Mouse (Mus musculus) heart, embryonic 15.5 days (tissue): Measurements from ENCODE around the gene Wdfy2. TPM values are rescaled to one million over a fixed set of nuclear protein-coding genes. Genes with fewer than 3 reads are reported as not detected.
A peak's percentile ranks its signal among the peaks of the same experiment; 100 is the strongest.

Experiments
- ATAC-seq: fragments of 200-750 bp; cut with Nextera tagmentation; replicated peaks from 2 replicates; pipeline ENCODE4 v1.8.0; 2017; ENCODE audit warnings: low read depth, moderate TSS enrichment; ENCODE audit not compliant: insufficient number of reproducible peaks, insufficient read depth, low FRiP score
- H3K27ac ChIP-seq: fragments of 300-500 bp; sonication (generic); 2 replicates; pipeline ENCODE4 v1.5.1; 2015; ENCODE audit warnings: mild to moderate bottlenecking, inconsistent platforms
- H3K27me3 ChIP-seq: fragments of 300-500 bp; sonication (generic); 2 replicates; pipeline ENCODE4 v1.6.1; 2015; ENCODE audit warnings: inconsistent platforms
- H3K36me3 ChIP-seq: fragments of 300-500 bp; sonication (generic); 2 replicates; pipeline ENCODE4 v1.6.1; 2015; ENCODE audit warnings: mild to moderate bottlenecking, inconsistent platforms
- H3K4me1 ChIP-seq: fragments of 300-500 bp; sonication (generic); replicated peaks from 2 replicates; pipeline ENCODE4 v1.6.1; 2015; ENCODE audit warnings: inconsistent platforms
- H3K4me2 ChIP-seq: fragments of 300-500 bp; sonication (generic); 2 replicates; pipeline ENCODE4 v1.6.1; 2015; ENCODE audit warnings: inconsistent platforms, mild to moderate bottlenecking, moderate library complexity
- H3K4me3 ChIP-seq: fragments of 300-500 bp; sonication (generic); 2 replicates; pipeline ENCODE4 v1.5.1; 2015; ENCODE audit warnings: mild to moderate bottlenecking, inconsistent platforms
- H3K9ac ChIP-seq: fragments of 300-500 bp; sonication (generic); 2 replicates; pipeline ENCODE4 v1.6.1; 2015; ENCODE audit warnings: mild to moderate bottlenecking, inconsistent platforms
- H3K9me3 ChIP-seq: fragments of 300-500 bp; sonication (generic); replicated peaks from 2 replicates; pipeline ENCODE4 v1.6.1; 2016; ENCODE audit warnings: inconsistent platforms
- WGBS: fragments of 180-500 bp; shearing (Covaris S2); methylation state at CpG from one replicate; pipeline ENCODE4 v1.1.7; 2015; ENCODE audit warnings: mixed read lengths; 5-methylcytosine and 5-hydroxymethylcytosine counted together
- polyA plus RNA-seq: library from polyadenylated mRNA; unstranded; fragments of >200 nt; fragmentation: Nextera tagmentation; extraction: Ambion mirVana; gene quantifications from 2 replicates; pipeline ENCODE4 v1.2.1, GENCODE M21; 2015

Gene Wdfy2
- polyA plus RNA-seq, 1 experiment from 2014 or later: 3.0 TPM

GRCm38 (mm10) chr14:62844226-62844625, 6.7 kb downstream of the Wdfy2 start:
- Histone ChIP-seq H3K4me2 (0 out of 2 replicates have a peak overlapping the region, but pooled peaks have one; percentile 11), H3K9ac (no peak overlapping the region), H3K4me3 (no peak overlapping the region), H3K36me3 (no peaks in the 10 kb centered on the region; the same call in 1 of the 2 replicates), H3K27me3 (no peaks in the 10 kb centered on the region), H3K4me1 (peaks cover 41% of the 10 kb centered on the region), H3K27ac (peak overlapping the region; percentile 79), H3K9me3 (peaks cover 4% of the 10 kb centered on the region; the same call in 1 of the 2 replicates)
- 47% methylated on average over 8 of the region's 8 CpGs for WGBS
- ATAC-seq: no peak

DNA sequence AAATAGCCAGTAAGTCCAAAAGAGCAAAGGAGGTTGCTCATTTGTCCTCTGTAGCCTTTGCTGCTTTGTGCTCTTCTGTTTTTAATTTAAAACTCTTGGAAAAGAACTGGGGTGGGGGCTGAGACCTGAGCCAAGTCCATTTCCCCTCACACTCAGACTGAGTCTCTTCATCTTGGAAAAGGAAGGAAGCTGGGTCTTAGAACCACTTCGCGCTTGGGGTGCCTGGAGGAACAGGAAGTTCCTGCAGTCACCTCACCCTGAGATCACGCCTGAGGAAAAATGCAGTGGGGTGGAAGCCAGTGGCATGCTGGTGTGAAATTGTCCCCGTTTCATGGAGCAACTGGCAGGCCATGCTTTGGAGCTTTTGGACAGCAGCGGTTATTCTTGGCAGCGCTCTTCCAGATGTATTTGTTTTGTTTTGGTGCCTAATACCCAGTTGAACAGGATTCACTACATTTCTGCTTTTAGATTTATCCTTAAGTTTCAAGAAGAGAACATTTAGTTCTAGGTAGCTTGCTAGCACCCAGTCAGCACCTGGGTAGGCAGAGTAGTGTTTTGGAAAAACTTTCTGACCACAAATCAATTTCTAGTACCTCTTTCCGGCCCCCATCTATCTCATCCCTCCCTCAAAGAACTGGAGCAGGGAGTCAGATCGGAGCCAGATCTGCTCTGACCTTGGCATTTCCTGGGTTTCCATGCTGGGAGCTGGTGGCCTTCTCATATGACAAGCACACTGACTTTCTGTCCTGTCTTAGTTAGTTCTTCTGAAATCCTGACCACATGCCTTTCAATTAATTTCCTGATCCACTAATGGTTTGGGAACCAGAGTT, 7.7 kb downstream of the Wdfy2 start:
- peak overlapping the region; percentile 79 for H3K27ac ChIP-seq
- H3K27me3 ChIP-seq: no peaks in the 10 kb centered on the region
- H3K4me3 ChIP-seq: no peak overlapping the region
- peak; percentile 64 for ATAC-seq
- WGBS: 39% methylated on average over 8 of the region's 8 CpGs
- H3K9me3 ChIP-seq: peaks cover 4% of the 10 kb centered on the region; the same call in 1 of the 2 replicates
- no peaks in the 10 kb centered on the region; the same call in 1 of the 2 replicates for H3K36me3 ChIP-seq
- peak overlapping the region; percentile 28 for H3K4me2 ChIP-seq
- H3K9ac ChIP-seq: no peak overlapping the region
- peaks cover 38% of the 10 kb centered on the region for H3K4me1 ChIP-seq

- Histone ChIP-seq H3K27ac (no peak overlapping the region), H3K9me3 (peaks cover 4% of the 10 kb centered on the region; the same call in 1 of the 2 replicates), H3K4me3 (no peak overlapping the region), H3K4me2 (no peak overlapping the region), H3K27me3 (no peaks in the 10 kb centered on the region), H3K36me3 (no peaks in the 10 kb centered on the region), H3K4me1 (peaks cover 20% of the 10 kb centered on the region), H3K9ac (no peak overlapping the region)
- WGBS: 55% methylated on average over 6 of the region's 6 CpGs
- ATAC-seq: no peak
Observed at GRCm38 (mm10) chr14:62850980-62851379, 13.5 kb downstream of the Wdfy2 start.

GRCm38 (mm10) chr14:62852840-62853239, 15.4 kb downstream of the Wdfy2 start:
- peaks cover 4% of the 10 kb centered on the region; the same call in 1 of the 2 replicates for H3K9me3 ChIP-seq
- no peaks in the 10 kb centered on the region for H3K36me3 ChIP-seq
- no peak for ATAC-seq
- peaks cover 22% of the 10 kb centered on the region for H3K4me1 ChIP-seq
- no peak overlapping the region for H3K9ac ChIP-seq
- no peak overlapping the region for H3K27ac ChIP-seq
- H3K4me3 ChIP-seq: no peak overlapping the region
- no peak overlapping the region for H3K4me2 ChIP-seq
- no peaks in the 10 kb centered on the region for H3K27me3 ChIP-seq
- 61% methylated on average over 3 of the region's 3 CpGs for WGBS

DNA sequence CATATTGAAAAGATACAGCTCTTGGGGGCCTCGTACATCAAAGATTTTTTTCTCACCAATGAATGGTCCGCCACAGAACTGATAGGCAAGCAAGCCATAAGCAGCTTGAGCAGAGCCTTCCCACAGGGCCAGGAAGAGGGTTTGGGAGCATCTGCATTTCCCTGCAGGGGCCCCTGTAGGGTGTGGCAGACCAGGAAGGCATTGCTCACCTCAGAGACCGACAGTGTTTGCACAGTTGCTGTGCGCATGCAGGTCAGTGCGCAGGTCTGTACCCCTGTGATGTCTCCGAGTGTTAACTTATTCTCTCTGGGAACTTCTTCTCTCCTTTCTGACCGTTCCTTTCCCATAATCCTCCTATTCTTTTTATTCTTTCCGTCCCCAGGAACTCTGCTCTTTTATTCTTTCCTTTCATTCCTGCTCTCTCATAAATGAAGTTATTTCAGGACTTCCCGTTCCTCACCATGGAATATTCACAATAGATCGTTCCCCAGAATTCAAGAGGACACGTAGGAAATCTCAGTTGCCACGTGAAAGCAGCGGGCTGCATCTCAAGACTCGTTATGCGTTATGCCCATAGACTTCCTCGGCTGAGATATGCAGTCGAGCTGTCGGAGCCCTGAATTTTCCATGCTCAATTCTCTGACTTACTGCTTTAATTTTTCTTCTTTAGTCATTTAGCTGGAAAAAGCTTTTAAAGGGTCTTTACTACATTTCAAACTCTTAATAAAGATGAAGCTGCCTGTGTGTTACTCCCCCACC, 17.8 kb downstream of the Wdfy2 start:
- Histone ChIP-seq H3K4me3 (no peak overlapping the region), H3K27me3 (no peaks in the 10 kb centered on the region), H3K4me1 (peaks cover 22% of the 10 kb centered on the region), H3K9ac (no peak overlapping the region), H3K27ac (peak overlapping the region; percentile 41; the same call in 1 of the 2 replicates), H3K4me2 (peak overlapping the region; percentile 0; the same call in 1 of the 2 replicates), H3K9me3 (no peaks in the 10 kb centered on the region), H3K36me3 (no peaks in the 10 kb centered on the region)
- ATAC-seq: no peak
- 68% methylated on average over 18 of the region's 18 CpGs for WGBS

DNA sequence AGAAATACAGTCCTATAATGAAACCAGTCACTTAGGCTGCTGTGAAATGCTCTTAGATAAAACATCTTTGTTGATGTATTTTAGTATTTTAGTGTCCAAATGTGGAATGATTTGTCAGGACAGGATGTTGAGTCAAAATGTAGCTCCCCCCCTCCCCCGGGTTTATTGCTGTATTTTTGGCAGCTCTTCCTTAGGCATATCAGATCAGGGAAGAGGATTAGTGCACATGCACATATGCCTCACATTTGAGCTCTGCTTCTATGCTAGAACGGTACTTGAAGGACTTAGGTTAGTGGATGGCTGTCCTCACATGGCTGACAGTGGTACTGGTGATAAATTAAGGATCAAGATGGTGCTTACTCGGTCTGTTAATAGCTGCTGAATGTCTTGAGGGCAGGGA, 18.4 kb downstream of the Wdfy2 start:
- Histone ChIP-seq H3K9me3 (no peaks in the 10 kb centered on the region), H3K4me2 (0 out of 2 replicates have a peak overlapping the region, but pooled peaks have one; percentile 0), H3K4me1 (peaks cover 21% of the 10 kb centered on the region), H3K9ac (no peak overlapping the region), H3K36me3 (no peaks in the 10 kb centered on the region), H3K27ac (peak overlapping the region; percentile 41; the same call in 1 of the 2 replicates), H3K27me3 (no peaks in the 10 kb centered on the region), H3K4me3 (no peak overlapping the region)
- 37% methylated on average over 3 of the region's 3 CpGs for WGBS
- ATAC-seq: no peak

DNA sequence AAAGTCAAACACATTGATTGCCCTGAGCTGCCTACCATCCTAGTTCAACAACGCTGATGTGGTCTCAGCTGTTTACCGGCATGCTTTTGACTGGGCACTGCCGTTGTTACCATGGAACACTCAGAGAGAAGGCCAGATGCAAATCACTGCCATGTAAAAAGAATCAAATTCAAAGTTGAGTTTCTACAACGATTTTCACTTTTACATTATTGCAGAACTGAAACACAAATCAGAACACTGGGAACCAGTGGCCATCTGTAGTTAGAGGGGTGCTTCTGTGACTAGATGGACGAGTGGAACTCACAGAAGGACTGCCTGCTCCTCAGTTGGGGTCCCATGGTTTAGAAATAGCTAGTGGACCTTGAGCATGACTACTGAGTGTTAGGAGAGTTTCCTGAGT, 19.0 kb downstream of the Wdfy2 start:
- no peak overlapping the region for H3K4me2 ChIP-seq
- ATAC-seq: no peak
- 89% methylated on average over 5 of the region's 5 CpGs for WGBS

DNA sequence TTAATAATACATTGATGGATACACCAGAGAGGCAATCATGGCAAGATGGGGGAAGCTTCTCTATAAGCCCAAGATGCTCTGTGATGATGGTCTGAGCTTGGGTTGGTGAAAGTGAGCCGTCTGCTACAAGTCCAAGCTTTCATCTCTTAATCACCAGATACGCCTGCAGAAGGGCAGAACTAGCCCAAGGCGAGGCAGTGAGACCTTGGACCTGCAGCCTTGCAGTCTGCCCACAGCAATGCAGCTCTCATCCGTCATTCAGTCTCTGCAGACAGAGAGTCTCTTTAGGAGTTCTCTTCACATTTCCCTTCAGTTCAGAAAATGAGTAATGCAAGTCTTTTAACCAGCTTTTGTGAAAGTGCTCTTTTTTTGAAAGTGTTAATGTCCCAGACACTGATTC, 20.4 kb downstream of the Wdfy2 start:
- H3K36me3 ChIP-seq: no peaks in the 10 kb centered on the region
- H3K4me3 ChIP-seq: no peak overlapping the region
- no peak for ATAC-seq
- H3K27me3 ChIP-seq: no peaks in the 10 kb centered on the region
- H3K4me1 ChIP-seq: peaks cover 13% of the 10 kb centered on the region
- no peak overlapping the region for H3K27ac ChIP-seq
- H3K9ac ChIP-seq: no peak overlapping the region
- no peaks in the 10 kb centered on the region for H3K9me3 ChIP-seq
- 68% methylated on average over 4 of the region's 4 CpGs for WGBS
- H3K4me2 ChIP-seq: no peak overlapping the region

More for the DNA sequence above, 19.0 kb downstream of the Wdfy2 start:
- H3K9ac ChIP-seq: no peak overlapping the region
- H3K4me1 ChIP-seq: peaks cover 16% of the 10 kb centered on the region
- H3K36me3 ChIP-seq: no peaks in the 10 kb centered on the region
- no peak overlapping the region for H3K27ac ChIP-seq
- no peaks in the 10 kb centered on the region for H3K9me3 ChIP-seq
- H3K4me3 ChIP-seq: no peak overlapping the region
- H3K27me3 ChIP-seq: no peaks in the 10 kb centered on the region

GRCm38 (mm10) chr14:62858311-62858710, 20.8 kb downstream of the Wdfy2 start:
- H3K4me3 ChIP-seq: no peak overlapping the region
- H3K9me3 ChIP-seq: no peaks in the 10 kb centered on the region
- 78% methylated on average over 3 of the region's 3 CpGs for WGBS
- H3K9ac ChIP-seq: no peak overlapping the region
- H3K27me3 ChIP-seq: no peaks in the 10 kb centered on the region
- H3K36me3 ChIP-seq: no peaks in the 10 kb centered on the region
- H3K27ac ChIP-seq: no peak overlapping the region
- no peak overlapping the region for H3K4me2 ChIP-seq
- H3K4me1 ChIP-seq: peaks cover 13% of the 10 kb centered on the region
- ATAC-seq: no peak

DNA sequence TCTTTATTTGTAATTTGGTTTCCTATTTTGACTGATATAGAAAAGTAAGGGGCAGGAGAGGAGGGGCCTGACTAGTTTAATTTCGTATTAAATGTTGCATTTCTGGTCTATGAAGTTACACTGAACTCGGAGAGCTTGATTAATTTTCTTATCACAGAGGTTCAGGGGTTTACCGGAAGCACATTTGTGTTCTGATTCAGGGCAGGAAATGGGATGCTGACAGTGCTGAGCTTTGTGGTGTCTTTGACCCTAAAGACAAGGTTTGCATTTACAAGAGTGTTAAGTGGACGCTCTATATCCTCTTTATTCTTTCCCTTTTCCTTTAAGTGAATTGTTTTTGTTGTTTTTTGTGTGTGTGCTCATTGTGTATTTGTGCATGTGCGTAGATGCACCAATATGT, 25.1 kb downstream of the Wdfy2 start:
- ATAC-seq: no peak
- Histone ChIP-seq H3K27me3 (no peaks in the 10 kb centered on the region), H3K4me1 (peaks cover 7% of the 10 kb centered on the region; the same call in 1 of the 2 replicates), H3K4me3 (no peak overlapping the region), H3K9ac (no peak overlapping the region), H3K36me3 (no peaks in the 10 kb centered on the region), H3K27ac (no peak overlapping the region), H3K9me3 (no peaks in the 10 kb centered on the region), H3K4me2 (no peak overlapping the region)
- 67% methylated on average over 5 of the region's 5 CpGs for WGBS

DNA sequence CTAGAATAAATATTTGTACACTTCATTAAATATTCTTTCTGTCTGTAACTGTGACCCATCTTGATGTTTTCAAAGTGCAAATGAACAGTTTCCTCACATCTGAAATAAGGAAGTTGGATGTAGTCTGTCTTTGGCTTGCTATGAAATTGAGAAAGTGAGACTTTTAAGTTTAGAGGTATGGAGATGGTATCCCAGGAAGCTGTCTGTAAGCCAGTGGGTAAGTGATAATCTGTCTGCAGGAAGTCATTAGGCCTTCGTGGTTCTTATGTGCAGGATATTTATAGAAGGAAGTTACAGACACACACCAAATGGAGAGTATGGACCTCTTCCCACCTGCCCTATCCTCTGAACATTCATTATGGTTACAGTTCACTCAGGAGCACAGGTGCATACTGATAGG, 26.8 kb downstream of the Wdfy2 start:
- no peak overlapping the region for H3K4me2 ChIP-seq
- H3K27me3 ChIP-seq: no peaks in the 10 kb centered on the region
- no peaks in the 10 kb centered on the region for H3K36me3 ChIP-seq
- 5% methylated on average over 1 of the region's 1 CpGs for WGBS
- H3K9me3 ChIP-seq: no peaks in the 10 kb centered on the region
- H3K27ac ChIP-seq: no peak overlapping the region
- H3K4me1 ChIP-seq: peaks cover 12% of the 10 kb centered on the region; the same call in 1 of the 2 replicates
- ATAC-seq: no peak
- H3K4me3 ChIP-seq: no peak overlapping the region
- H3K9ac ChIP-seq: no peak overlapping the region
